Mouse (Mus musculus) lung, adult 2 months (tissue): ENCODE measurements around the gene Pdk2. TPM values are rescaled to one million over a fixed set of nuclear protein-coding genes. Genes with fewer than 3 reads are reported as not detected.

Experiments used
- DNase-seq: peaks from one replicate; pipeline ENCODE4 v3.0.0; 2022
- H3K4me1 ChIP-seq: fragments of 200-500 bp; 2 replicates; pipeline ENCODE4 v1.6.1; 2011; ENCODE audit warnings: low read length; ENCODE audit not compliant: control insufficient read depth, insufficient read depth
- H3K4me3 ChIP-seq: fragments of 200-500 bp; replicated peaks from 2 replicates; pipeline ENCODE3; 2011; ENCODE audit warnings: low read depth, mild to moderate bottlenecking, control low read depth, low read length; ENCODE audit errors: extremely low read depth
- CTCF ChIP-seq: fragments of 200-500 bp; IDR thresholded peaks from 2 replicates; pipeline ENCODE4 v1.5.1; 2011; ENCODE audit warnings: mild to moderate bottlenecking, low read length, control low read depth; ENCODE audit not compliant: insufficient read depth
- POLR2A ChIP-seq: fragments of 200-500 bp; IDR thresholded peaks from 2 replicates; pipeline ENCODE4 v1.6.1; 2011; ENCODE audit warnings: low read depth, mild to moderate bottlenecking, control low read depth, low read length, borderline replicate concordance; ENCODE audit errors: extremely low read depth
- WGBS: fragments of 180-500 bp; shearing (Covaris S2); methylation state at CpG from one replicate; pipeline ENCODE4 v1.1.7; 2018; 5-methylcytosine and 5-hydroxymethylcytosine counted together
- polyA plus RNA-seq: library from polyadenylated mRNA; depleted of rRNA; stranded (reverse); fragments of >200 nt; gene quantifications from 2 replicates; pipeline ENCODE4 v1.2.3, GENCODE M21; 2012

The Pdk2 gene
- polyA plus RNA-seq, 1 experiment: 67.3 TPM

GRCm38 (mm10) chr11:95072136-95072535 lies 31.0 kb upstream of the Pdk2 start:
- no peak for DNase-seq
- no peak overlapping the region for H3K4me3 ChIP-seq
- TF ChIP-seq CTCF (no peak), POLR2A (no peak)
- 63% methylated on average over 8 of the region's 8 CpGs for WGBS
- peaks cover 33% of the 10 kb centered on the region for H3K4me1 ChIP-seq

GRCm38 (mm10) chr11:95071266-95071665 lies 30.1 kb upstream of the Pdk2 start:
- TF ChIP-seq CTCF (no peak), POLR2A (no peak)
- DNase-seq: peak; percentile 63
- peaks cover 33% of the 10 kb centered on the region for H3K4me1 ChIP-seq
- H3K4me3 ChIP-seq: no peak overlapping the region
- WGBS: 19% methylated on average over 7 of the region's 7 CpGs

- DNase-seq: no peak
- Histone ChIP-seq H3K4me3 (no peak overlapping the region), H3K4me1 (peaks cover 33% of the 10 kb centered on the region)
- TF ChIP-seq CTCF (no peak), POLR2A (no peak)
- WGBS: 39% methylated on average over 8 of the region's 8 CpGs
Measured at GRCm38 (mm10) chr11:95070140-95071107, 29.3 kb upstream of the Pdk2 start.

- Histone ChIP-seq H3K4me3 (no peak overlapping the region), H3K4me1 (peaks cover 29% of the 10 kb centered on the region)
- WGBS: 70% methylated on average over 10 of the region's 10 CpGs
- TF ChIP-seq POLR2A (no peak), CTCF (no peak)
- DNase-seq: no peak
Measured at GRCm38 (mm10) chr11:95069226-95069957, 28.2 kb upstream of the Pdk2 start.

GRCm38 (mm10) chr11:95056768-95057501 lies 15.8 kb upstream of the Pdk2 start:
- Histone ChIP-seq H3K4me3 (no peak overlapping the region), H3K4me1 (no peaks in the 10 kb centered on the region)
- TF ChIP-seq POLR2A (no peak), CTCF (no peak)
- no peak for DNase-seq
- WGBS: 65% methylated on average over 19 of the region's 19 CpGs

GRCm38 (mm10) chr11:95053062-95053461 lies 11.9 kb upstream of the Pdk2 start:
- no peak for DNase-seq
- TF ChIP-seq POLR2A (no peak), CTCF (no peak)
- 74% methylated on average over 9 of the region's 9 CpGs for WGBS

GRCm38 (mm10) chr11:95046980-95047680 lies 6.0 kb upstream of the Pdk2 start:
- WGBS: 53% methylated on average over 9 of the region's 9 CpGs

More at GRCm38 (mm10) chr11:95053062-95053461, 11.9 kb upstream of the Pdk2 start:
- Histone ChIP-seq H3K4me1 (no peaks in the 10 kb centered on the region), H3K4me3 (no peak overlapping the region)

GRCm38 (mm10) chr11:95044185-95044870 lies 3.2 kb upstream of the Pdk2 start:
- H3K4me1 ChIP-seq: no peaks in the 10 kb centered on the region
- 72% methylated on average over 12 of the region's 13 CpGs for WGBS
- TF ChIP-seq POLR2A: no peak
- no peak for TF ChIP-seq CTCF
- no peak overlapping the region for H3K4me3 ChIP-seq
- DNase-seq: no peak

More at GRCm38 (mm10) chr11:95046980-95047680, 6.0 kb upstream of the Pdk2 start:
- no peaks in the 10 kb centered on the region for H3K4me1 ChIP-seq
- peak; percentile 76 for TF ChIP-seq CTCF
- no peak for TF ChIP-seq POLR2A
- DNase-seq: peak; percentile 54
- no peak overlapping the region for H3K4me3 ChIP-seq
